Mouse (Mus musculus) hindbrain, embryonic 16.5 days (tissue): Measurements from ENCODE around the gene Gm9048. TPM values are rescaled to one million over a fixed set of nuclear protein-coding genes. Genes with fewer than 3 reads are reported as not detected.
"Not testable (repeated sequence)": the region's sequence is repeated elsewhere in the genome, so short reads cannot be mapped to it uniquely, and the experiment has no call there.

Source experiments
- ATAC-seq: fragments of 200-750 bp; cut with Nextera tagmentation; 2 replicates; pipeline ENCODE4 v1.8.0; 2017; ENCODE audit warnings: moderate TSS enrichment, moderate library complexity
- H3K27ac ChIP-seq: fragments of 300-500 bp; sonication (generic); 2 replicates; pipeline ENCODE4 v1.5.1; 2014; ENCODE audit warnings: low read depth, mild to moderate bottlenecking, control low read depth, low read length, moderate library complexity
- H3K27me3 ChIP-seq: fragments of 300-500 bp; sonication (generic); replicated peaks from 2 replicates; pipeline ENCODE4 v1.6.1; 2014; ENCODE audit warnings: low read length; ENCODE audit not compliant: control insufficient read depth, insufficient read depth
- H3K36me3 ChIP-seq: fragments of 300-500 bp; sonication (generic); 2 replicates; pipeline ENCODE4 v1.6.1; 2014; ENCODE audit warnings: mild to moderate bottlenecking, low read length, moderate library complexity, mixed read lengths; ENCODE audit not compliant: control insufficient read depth, insufficient read depth
- H3K4me1 ChIP-seq: fragments of 300-500 bp; sonication (generic); 2 replicates; pipeline ENCODE4 v1.6.1; 2014; ENCODE audit warnings: low read depth, low read length; ENCODE audit not compliant: control insufficient read depth, insufficient read depth
- H3K4me2 ChIP-seq: fragments of 300-500 bp; sonication (generic); 2 replicates; pipeline ENCODE4 v1.6.1; 2014; ENCODE audit warnings: mild to moderate bottlenecking, low read length, control low read depth, moderate library complexity
- H3K4me3 ChIP-seq: fragments of 300-500 bp; sonication (generic); 2 replicates; pipeline ENCODE4 v1.5.1; 2014; ENCODE audit warnings: mild to moderate bottlenecking, low read length, control low read depth, moderate library complexity
- H3K9ac ChIP-seq: fragments of 300-500 bp; sonication (generic); 2 replicates; pipeline ENCODE4 v1.6.1; 2014; ENCODE audit warnings: low read depth, mild to moderate bottlenecking, control low read depth, low read length, moderate library complexity
- H3K9me3 ChIP-seq: fragments of 300-500 bp; sonication (generic); 2 replicates; pipeline ENCODE4 v1.6.1; 2014; ENCODE audit warnings: mild to moderate bottlenecking, low read length, moderate library complexity; ENCODE audit not compliant: control insufficient read depth
- WGBS: fragments of 180-500 bp; shearing (Covaris S2); extraction: QIAGEN DNeasy Blood & Tissue Kit; methylation state at CpG from one replicate; pipeline ENCODE4 v1.1.7; 2014; 5-methylcytosine and 5-hydroxymethylcytosine counted together
- polyA plus RNA-seq: library from polyadenylated mRNA; unstranded; fragments of >200 nt; fragmentation: Nextera tagmentation; extraction: Ambion mirVana; gene quantifications from 2 replicates; pipeline ENCODE4 v1.2.1, GENCODE M21; 2015

Gene Gm9048
- polyA plus RNA-seq, result not detected in 2 replicates

DNA sequence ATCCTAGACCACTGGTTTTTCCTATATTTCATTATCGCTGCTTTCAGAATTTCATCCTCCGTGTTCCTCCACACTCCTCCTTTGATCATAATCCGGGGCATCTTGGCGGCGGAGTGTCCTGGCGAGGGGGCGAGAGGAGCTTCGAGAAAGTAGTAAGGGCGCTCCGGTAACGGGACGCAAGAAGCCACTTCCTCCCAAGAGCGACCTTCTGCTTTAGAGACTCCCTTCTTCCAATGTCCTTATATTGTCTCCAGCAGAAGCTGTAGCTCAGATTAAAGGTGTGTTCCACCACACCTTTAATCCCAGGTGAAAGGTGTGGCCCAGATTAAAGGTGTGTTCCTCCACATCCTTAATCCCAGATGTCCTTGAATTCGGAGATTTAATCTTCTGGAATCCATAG, at the start of gene Gm9048:
Gene Gm9048, minus strand, starts transcription at position 101 of the 400 bp plus-strand sequence.
- H3K27ac ChIP-seq, H3K4me1 ChIP-seq, H3K9ac ChIP-seq, H3K9me3 ChIP-seq, H3K27me3 ChIP-seq, H3K4me3 ChIP-seq, H3K4me2 ChIP-seq, ATAC-seq, H3K36me3 ChIP-seq: not testable (repeated sequence)
- WGBS, result 100% methylated on average over 1 of the region's 14 CpGs

DNA sequence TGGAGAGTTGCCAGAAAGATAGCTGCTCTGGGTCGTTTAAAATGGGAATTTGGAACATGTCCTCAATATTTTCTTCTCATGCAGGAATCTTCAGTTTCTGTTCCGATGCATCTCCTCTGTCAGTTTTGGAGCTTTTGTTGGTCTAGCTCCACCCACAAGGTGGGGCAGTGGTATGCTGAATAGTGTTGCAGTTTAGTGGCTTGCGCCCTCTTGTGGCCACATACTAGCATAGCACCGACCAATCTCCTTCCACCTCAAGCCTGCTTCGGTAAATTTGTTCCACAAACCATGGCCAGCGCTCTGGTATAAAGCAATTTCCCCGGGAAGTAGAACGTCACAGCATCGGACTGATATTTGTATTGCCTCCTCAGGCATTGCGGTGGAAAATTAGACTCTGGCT, 22.0 kb upstream of the Gm9048 start:
- no peak overlapping the region; the same call in none of the 2 replicates for H3K9ac ChIP-seq
- H3K4me3 ChIP-seq, result 0 out of 2 replicates have a peak overlapping the region, but pooled peaks have one; percentile 4
- no peaks in the 10 kb centered on the region for H3K4me1 ChIP-seq
- ATAC-seq, result peak; percentile 95
- peak overlapping the region; percentile 45 for H3K4me2 ChIP-seq
- 4% methylated on average over 10 of the region's 10 CpGs for WGBS
- H3K27me3 ChIP-seq, result no peaks in the 10 kb centered on the region
- H3K27ac ChIP-seq, result no peak overlapping the region
- no peaks in the 10 kb centered on the region for H3K9me3 ChIP-seq
- H3K36me3 ChIP-seq, result no peaks in the 10 kb centered on the region

DNA sequence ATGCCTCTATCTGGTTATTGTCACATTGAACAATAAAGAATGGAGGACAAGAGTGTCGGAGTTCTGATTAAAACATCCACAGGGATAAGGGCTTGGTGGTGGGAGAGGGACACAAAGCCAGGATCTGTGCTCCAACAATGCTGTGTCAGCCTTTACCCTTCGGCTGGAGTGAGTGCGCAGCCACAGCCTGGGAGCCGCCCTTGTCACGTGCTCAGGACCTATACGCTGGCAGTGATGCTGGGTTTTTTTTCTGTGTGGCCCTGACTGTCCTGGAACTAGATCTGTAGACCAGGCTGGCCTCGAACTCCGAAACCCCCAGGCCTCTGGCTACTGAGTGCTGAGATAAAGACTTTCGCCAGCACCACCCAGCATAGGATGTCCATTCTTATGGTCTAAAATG, 21.0 kb upstream of the Gm9048 start:
- H3K36me3 ChIP-seq, result no peaks in the 10 kb centered on the region
- H3K27me3 ChIP-seq, result no peaks in the 10 kb centered on the region
- H3K27ac ChIP-seq, result no peak overlapping the region
- H3K4me3 ChIP-seq, result no peak overlapping the region
- H3K4me2 ChIP-seq, result no peak overlapping the region
- no peaks in the 10 kb centered on the region for H3K4me1 ChIP-seq
- no peaks in the 10 kb centered on the region for H3K9me3 ChIP-seq
- WGBS, result 89% methylated on average over 9 of the region's 9 CpGs
- H3K9ac ChIP-seq, result no peak overlapping the region
- ATAC-seq, result no peak

DNA sequence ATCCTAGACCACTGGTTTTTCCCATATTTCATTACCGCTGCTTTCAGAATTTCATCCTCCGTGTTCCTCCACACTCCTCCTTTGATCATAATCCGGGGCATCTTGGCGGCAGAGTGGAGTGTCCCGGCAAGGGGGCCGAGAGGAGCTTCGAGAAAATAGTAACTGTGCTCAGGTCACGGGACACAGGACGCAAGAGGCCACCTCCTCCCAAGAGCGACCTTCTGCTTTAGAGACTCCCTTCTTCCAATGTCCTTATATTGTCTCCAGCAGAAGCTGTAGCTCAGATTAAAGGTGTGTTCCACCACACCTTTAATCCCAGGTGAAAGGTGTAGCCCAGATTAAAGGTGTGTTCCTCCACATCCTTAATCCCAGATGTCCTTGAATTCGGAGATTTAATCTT, 5.5 kb upstream of the Gm9048 start, which contains the start of gene Gm9049:
Gene Gm9049, minus strand, starts transcription at position 101 of the 400 bp plus-strand sequence.
- WGBS, result no CpG with 5 or more reads among the region's 11 CpGs
- not testable (repeated sequence) for ATAC-seq, H3K9ac ChIP-seq, H3K36me3 ChIP-seq, H3K27ac ChIP-seq, H3K9me3 ChIP-seq, H3K4me1 ChIP-seq, H3K27me3 ChIP-seq, H3K4me2 ChIP-seq, H3K4me3 ChIP-seq

DNA sequence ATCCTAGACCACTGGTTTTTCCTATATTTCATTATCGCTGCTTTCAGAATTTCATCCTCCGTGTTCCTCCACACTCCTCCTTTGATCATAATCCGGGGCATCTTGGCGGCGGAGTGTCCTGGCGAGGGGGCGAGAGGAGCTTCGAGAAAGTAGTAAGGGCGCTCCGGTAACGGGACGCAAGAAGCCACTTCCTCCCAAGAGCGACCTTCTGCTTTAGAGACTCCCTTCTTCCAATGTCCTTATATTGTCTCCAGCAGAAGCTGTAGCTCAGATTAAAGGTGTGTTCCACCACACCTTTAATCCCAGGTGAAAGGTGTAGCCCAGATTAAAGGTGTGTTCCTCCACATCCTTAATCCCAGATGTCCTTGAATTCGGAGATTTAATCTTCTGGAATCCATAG, 5.3 kb downstream of the Gm9048 start, which contains the start of gene Gm9046:
Gene Gm9046, minus strand, starts transcription at position 101 of the 400 bp plus-strand sequence.
- not testable (repeated sequence) for H3K27ac ChIP-seq, H3K4me3 ChIP-seq, H3K9ac ChIP-seq, H3K4me1 ChIP-seq, H3K9me3 ChIP-seq, H3K4me2 ChIP-seq, H3K27me3 ChIP-seq, ATAC-seq, H3K36me3 ChIP-seq
- WGBS, result no CpG with 5 or more reads among the region's 14 CpGs

DNA sequence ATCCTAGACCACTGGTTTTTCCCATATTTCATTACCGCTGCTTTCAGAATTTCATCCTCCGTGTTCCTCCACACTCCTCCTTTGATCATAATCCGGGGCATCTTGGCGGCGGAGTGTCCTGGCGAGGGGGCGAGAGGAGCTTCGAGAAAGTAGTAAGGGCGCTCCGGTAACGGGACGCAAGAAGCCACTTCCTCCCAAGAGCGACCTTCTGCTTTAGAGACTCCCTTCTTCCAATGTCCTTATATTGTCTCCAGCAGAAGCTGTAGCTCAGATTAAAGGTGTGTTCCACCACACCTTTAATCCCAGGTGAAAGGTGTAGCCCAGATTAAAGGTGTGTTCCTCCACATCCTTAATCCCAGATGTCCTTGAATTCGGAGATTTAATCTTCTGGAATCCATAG, 10.7 kb downstream of the Gm9048 start, which contains the start of gene Gm9045:
Gene Gm9045, minus strand, starts transcription at position 101 of the 400 bp plus-strand sequence.
- WGBS, result no CpG with 5 or more reads among the region's 14 CpGs
- not testable (repeated sequence) for H3K27ac ChIP-seq, H3K4me3 ChIP-seq, H3K36me3 ChIP-seq, ATAC-seq, H3K9ac ChIP-seq, H3K4me2 ChIP-seq, H3K4me1 ChIP-seq, H3K9me3 ChIP-seq, H3K27me3 ChIP-seq

DNA sequence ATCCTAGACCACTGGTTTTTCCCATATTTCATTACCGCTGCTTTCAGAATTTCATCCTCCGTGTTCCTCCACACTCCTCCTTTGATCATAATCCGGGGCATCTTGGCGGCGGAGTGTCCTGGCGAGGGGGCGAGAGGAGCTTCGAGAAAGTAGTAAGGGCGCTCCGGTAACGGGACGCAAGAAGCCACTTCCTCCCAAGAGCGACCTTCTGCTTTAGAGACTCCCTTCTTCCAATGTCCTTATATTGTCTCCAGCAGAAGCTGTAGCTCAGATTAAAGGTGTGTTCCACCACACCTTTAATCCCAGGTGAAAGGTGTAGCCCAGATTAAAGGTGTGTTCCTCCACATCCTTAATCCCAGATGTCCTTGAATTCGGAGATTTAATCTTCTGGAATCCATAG, 16.2 kb downstream of the Gm9048 start, which contains the start of gene Gm9044:
Gene Gm9044, minus strand, starts transcription at position 101 of the 400 bp plus-strand sequence.
- H3K4me3 ChIP-seq, ATAC-seq, H3K9me3 ChIP-seq, H3K27ac ChIP-seq, H3K9ac ChIP-seq, H3K4me1 ChIP-seq, H3K36me3 ChIP-seq, H3K4me2 ChIP-seq, H3K27me3 ChIP-seq: not testable (repeated sequence)
- WGBS, result no CpG with 5 or more reads among the region's 14 CpGs

DNA sequence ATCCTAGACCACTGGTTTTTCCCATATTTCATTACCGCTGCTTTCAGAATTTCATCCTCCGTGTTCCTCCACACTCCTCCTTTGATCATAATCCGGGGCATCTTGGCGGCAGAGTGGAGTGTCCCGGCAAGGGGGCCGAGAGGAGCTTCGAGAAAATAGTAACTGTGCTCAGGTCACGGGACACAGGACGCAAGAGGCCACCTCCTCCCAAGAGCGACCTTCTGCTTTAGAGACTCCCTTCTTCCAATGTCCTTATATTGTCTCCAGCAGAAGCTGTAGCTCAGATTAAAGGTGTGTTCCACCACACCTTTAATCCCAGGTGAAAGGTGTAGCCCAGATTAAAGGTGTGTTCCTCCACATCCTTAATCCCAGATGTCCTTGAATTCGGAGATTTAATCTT, 21.6 kb downstream of the Gm9048 start, which contains the start of gene Gm9040:
Gene Gm9040, minus strand, starts transcription at position 101 of the 400 bp plus-strand sequence.
- not testable (repeated sequence) for ATAC-seq, H3K9me3 ChIP-seq

DNA sequence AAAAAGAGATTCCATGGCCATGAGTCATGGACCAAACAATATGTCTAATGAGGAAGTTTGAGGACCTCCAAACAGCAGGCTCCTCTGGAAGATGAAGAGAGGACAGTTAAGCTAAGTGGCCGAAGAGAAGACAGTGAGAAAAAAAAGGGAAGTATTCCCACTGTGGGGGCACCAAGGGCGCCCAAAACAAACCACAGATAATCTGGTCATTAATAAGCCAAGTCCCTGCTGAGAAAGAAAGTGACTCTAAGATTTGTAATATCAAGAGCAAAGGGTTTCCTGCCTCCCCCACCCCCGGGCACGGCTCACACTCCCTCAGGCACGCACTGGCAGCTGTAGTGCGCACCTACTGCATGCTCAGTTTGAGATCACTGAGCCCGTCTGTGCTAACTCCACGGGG, 29.5 kb downstream of the Gm9048 start:
- Histone ChIP-seq H3K36me3 (no peaks in the 10 kb centered on the region), H3K4me1 (no peaks in the 10 kb centered on the region), H3K27me3 (no peaks in the 10 kb centered on the region), H3K9ac (no peak overlapping the region), H3K4me3 (no peak overlapping the region), H3K4me2 (no peak overlapping the region), H3K9me3 (no peaks in the 10 kb centered on the region), H3K27ac (no peak overlapping the region)
- WGBS, result 87% methylated on average over 8 of the region's 8 CpGs
- ATAC-seq, result no peak

More for the DNA sequence above, 21.6 kb downstream of the Gm9048 start, which contains the start of gene Gm9040:
- not testable (repeated sequence) for H3K4me1 ChIP-seq, H3K4me2 ChIP-seq, H3K4me3 ChIP-seq, H3K9ac ChIP-seq, H3K27me3 ChIP-seq, H3K36me3 ChIP-seq, H3K27ac ChIP-seq
- no CpG with 5 or more reads among the region's 11 CpGs for WGBS
